Mouse (Mus musculus): ENCODE measurements at regions not wholly inside any gene's neighbourhood (a gene's known extent, or its start where the extent isn't known, plus 50 kb on each side); places are given as distances from the start of the nearest gene placed in this dataset.

DNA sequence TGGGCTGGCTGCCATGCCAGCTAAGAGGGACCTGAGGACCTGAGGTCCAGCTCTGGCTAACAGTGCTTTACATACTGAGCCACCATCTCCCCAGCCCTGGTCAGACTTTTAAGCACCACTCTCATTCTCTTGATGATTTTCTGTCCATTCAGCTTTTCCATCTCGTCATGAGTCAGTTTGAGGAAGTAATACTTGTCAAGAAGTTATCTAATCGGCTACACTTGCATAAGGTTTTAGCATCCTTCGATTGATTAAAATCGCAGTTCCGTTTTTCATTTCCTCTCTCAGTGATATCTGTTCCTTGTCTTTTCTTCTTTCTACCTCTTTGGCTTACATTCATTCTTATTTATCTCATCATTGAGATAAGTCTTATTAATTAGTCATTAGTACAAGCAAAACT is 207.4 kb upstream of the Hs6st1 start:
- TF ChIP-seq CTCF (IDR thresholded peaks at IDR 0.05; ENCODE audit: low read depth, low read length) (no peak), POLR2A (IDR thresholded peaks at IDR 0.05; ENCODE audit: extremely low read depth, insufficient read depth, low read length) (no peak)
